Mouse (Mus musculus) forebrain, embryonic 16.5 days (tissue): Measurements from ENCODE around the gene Fam57a. TPM values are rescaled to one million over a fixed set of nuclear protein-coding genes. Genes with fewer than 3 reads are reported as not detected.
"Not testable (repeated sequence)": the region's sequence is repeated elsewhere in the genome, so short reads cannot be mapped to it uniquely, and the experiment has no call there.

Source experiments
- ATAC-seq: fragments of 200-750 bp; cut with Nextera tagmentation; 2 replicates; pipeline ENCODE4 v1.8.0; 2017; ENCODE audit warnings: mild to moderate bottlenecking, moderate library complexity
- H3K27ac ChIP-seq: fragments of 300-500 bp; sonication (generic); 2 replicates; pipeline ENCODE4 v1.5.1; 2014; ENCODE audit warnings: low read length, control low read depth
- H3K27me3 ChIP-seq: fragments of 300-500 bp; sonication (generic); replicated peaks from 2 replicates; pipeline ENCODE4 v1.6.1; 2014; ENCODE audit warnings: low read length; ENCODE audit not compliant: control insufficient read depth, insufficient read depth
- H3K36me3 ChIP-seq: fragments of 300-500 bp; sonication (generic); 2 replicates; pipeline ENCODE4 v1.6.1; 2014; ENCODE audit not compliant: control insufficient read depth, insufficient read depth
- H3K4me1 ChIP-seq: fragments of 300-500 bp; sonication (generic); replicated peaks from 2 replicates; pipeline ENCODE4 v1.6.1; 2014; ENCODE audit warnings: low read length; ENCODE audit not compliant: control insufficient read depth, insufficient read depth
- H3K4me2 ChIP-seq: fragments of 300-500 bp; sonication (generic); 2 replicates; pipeline ENCODE4 v1.6.1; 2014; ENCODE audit warnings: mild to moderate bottlenecking, low read length, control low read depth
- H3K4me3 ChIP-seq: fragments of 300-500 bp; sonication (generic); replicated peaks from 2 replicates; pipeline ENCODE4 v1.5.1; 2014; ENCODE audit warnings: mild to moderate bottlenecking, low read length, control low read depth
- H3K9ac ChIP-seq: fragments of 300-500 bp; sonication (generic); replicated peaks from 2 replicates; pipeline ENCODE4 v1.6.1; 2014; ENCODE audit warnings: low read depth, low read length, control low read depth
- H3K9me3 ChIP-seq: fragments of 300-500 bp; sonication (generic); 2 replicates; pipeline ENCODE4 v1.6.1; 2016; ENCODE audit warnings: low read length; ENCODE audit not compliant: control insufficient read depth
- WGBS: fragments of 180-500 bp; shearing (Covaris S2); extraction: QIAGEN DNeasy Blood & Tissue Kit; methylation state at CpG from one replicate; pipeline ENCODE4 v1.1.7; 2014; 5-methylcytosine and 5-hydroxymethylcytosine counted together
- polyA plus RNA-seq: library from polyadenylated mRNA; unstranded; fragments of >200 nt; fragmentation: Nextera tagmentation; extraction: Ambion mirVana; gene quantifications from 2 replicates; pipeline ENCODE4 v1.2.1, GENCODE M21; 2015

The Fam57a gene
- polyA plus RNA-seq, 1 experiment from 2014 or later = 22.3 TPM

DNA sequence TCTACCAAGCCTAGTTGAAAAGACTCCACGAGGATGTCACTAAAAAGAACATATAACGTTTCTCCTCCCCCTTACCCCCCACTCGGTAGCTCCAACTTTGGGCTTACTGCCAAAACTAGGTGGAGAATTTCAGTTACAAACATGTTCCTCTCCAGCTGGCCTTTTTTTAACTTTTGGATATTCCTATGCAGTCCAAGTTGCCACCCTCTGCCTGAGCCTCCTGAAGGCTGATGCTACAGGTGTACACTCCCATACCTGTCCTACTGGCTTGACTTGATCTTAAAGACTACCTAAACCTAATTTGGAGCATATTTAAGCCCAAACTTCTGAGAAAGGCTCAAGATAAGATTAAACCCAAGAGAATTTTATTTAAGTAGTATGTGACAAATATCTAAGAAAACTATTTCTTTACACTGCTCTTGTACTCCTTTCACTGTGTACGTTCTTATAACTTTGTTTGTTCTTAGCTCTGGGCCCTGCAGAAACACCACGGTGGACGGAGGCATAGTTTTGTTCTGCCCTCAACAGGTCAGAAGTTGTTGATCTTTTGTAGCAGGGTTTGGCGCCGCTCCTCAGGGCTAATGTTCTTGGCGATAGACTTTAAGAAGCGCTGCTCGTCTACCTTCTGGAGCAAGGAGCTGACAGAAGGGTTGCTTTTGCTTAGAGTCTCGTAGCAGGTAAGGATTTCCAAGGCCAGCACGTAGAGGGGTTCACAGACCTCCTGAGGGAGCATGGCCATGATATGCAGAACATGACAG, 30.9 kb downstream of the Fam57a start:
- H3K9me3 ChIP-seq = no peaks in the 10 kb centered on the region
- no peak overlapping the region for H3K4me2 ChIP-seq
- H3K9ac ChIP-seq = no peak overlapping the region
- no peak overlapping the region for H3K4me3 ChIP-seq
- H3K4me1 ChIP-seq = no peaks in the 10 kb centered on the region
- no peak for ATAC-seq
- 83% methylated on average over 13 of the region's 13 CpGs for WGBS
- peaks cover 30% of the 10 kb centered on the region for H3K36me3 ChIP-seq
- H3K27me3 ChIP-seq = no peaks in the 10 kb centered on the region
- H3K27ac ChIP-seq = no peak overlapping the region

DNA sequence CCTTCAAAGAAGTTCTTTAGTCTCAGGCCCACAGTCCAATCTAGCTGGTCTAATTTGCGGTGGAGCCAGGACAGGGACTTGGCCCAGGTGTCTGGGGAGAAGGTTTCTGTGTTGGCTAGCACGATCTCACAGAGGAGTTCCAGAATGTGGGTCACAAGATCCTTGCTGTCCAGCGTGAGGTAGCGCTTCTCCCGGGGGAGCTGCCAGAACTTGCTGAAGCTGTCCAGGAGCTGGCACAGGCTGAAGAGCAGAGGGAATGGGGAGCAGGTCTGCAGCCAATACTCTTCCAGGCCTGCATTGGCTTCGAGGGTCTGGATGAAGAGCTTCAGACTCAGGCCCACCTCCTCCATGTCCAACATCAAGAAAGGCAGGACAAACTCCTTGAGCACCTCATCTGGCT, 32.1 kb downstream of the Fam57a start:
- not testable (repeated sequence) for ATAC-seq, H3K4me2 ChIP-seq, H3K4me3 ChIP-seq, H3K9ac ChIP-seq, H3K9me3 ChIP-seq, H3K27ac ChIP-seq, H3K27me3 ChIP-seq, H3K4me1 ChIP-seq
- WGBS = 89% methylated on average over 5 of the region's 6 CpGs
- peaks cover 24% of the 10 kb centered on the region for H3K36me3 ChIP-seq

DNA sequence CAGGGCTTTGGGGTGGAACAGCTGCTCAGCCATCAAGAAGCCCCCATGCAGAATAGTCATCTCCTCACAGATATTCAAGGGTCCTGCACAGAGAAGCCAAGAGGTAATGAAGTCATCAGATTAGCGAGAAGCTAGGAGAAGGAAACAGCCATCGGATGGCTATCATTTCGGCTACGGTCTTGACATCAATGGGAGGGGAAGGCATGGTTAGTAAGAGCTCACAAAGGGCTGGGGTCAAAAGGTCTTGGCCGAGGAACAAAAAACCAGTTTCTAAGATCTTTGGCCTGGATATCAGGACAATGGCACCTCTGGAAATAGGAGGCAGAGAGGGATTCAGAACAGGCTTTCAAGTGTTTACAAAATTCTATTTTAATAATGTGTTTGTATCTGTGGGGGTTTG, 34.4 kb downstream of the Fam57a start:
- Histone ChIP-seq H3K4me1 (peaks cover 7% of the 10 kb centered on the region), H3K27me3 (no peaks in the 10 kb centered on the region), H3K4me3 (no peak overlapping the region), H3K9ac (no peak overlapping the region), H3K27ac (no peak overlapping the region), H3K9me3 (no peaks in the 10 kb centered on the region), H3K36me3 (peaks cover 6% of the 10 kb centered on the region; the same call in 1 of the 2 replicates), H3K4me2 (no peak overlapping the region)
- ATAC-seq = no peak
- WGBS = 30% methylated on average over 5 of the region's 5 CpGs

DNA sequence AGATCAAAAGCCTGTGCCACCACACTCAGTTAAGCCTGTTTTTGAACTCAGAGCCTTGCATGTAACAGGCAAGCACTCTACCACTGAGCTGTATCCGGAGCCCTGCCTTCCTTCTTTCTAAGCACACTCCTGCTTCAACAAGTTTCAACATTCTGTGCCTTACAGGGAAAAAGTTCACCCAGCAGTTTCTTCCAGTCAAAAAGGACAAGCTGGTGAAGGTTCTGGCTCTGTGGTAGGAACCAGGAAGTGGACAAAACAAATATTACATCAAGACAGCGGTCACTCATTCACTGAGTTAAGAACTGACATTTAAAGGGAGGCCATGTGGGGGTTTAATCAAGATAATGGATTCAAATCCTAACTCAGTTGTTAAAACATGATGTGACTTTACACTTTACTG, 35.5 kb downstream of the Fam57a start:
- ATAC-seq = no peak
- Histone ChIP-seq H3K4me1 (peaks cover 7% of the 10 kb centered on the region), H3K4me3 (no peak overlapping the region), H3K27me3 (no peaks in the 10 kb centered on the region), H3K4me2 (no peak overlapping the region), H3K36me3 (peaks cover 5% of the 10 kb centered on the region; the same call in 1 of the 2 replicates), H3K9ac (no peak overlapping the region), H3K9me3 (no peaks in the 10 kb centered on the region), H3K27ac (no peak overlapping the region)
- WGBS = 98% methylated on average over 2 of the region's 2 CpGs

DNA sequence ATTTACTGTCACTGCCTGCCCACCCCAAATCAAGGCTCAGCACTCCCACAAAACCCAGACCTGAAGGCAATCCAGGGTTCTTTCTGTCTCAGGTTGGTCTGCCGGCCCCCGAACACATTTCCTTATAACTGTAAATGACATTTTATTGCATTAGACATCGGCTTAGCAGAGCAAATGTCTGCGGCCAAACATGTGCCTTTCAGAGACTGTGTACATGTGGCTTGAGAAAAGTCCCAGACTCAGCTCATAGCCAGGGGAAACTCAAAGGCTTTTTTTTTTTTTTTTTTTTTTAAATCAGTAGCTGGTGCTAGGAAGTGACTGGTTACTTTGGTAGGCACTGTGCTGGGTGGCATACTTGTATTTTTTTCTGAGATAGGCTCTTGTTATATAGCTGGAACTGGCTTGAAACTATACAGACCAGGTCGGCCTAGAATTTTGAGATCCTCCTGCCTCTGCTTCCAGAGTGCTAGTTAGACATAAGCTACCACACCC, 36.6 kb downstream of the Fam57a start:
- ATAC-seq = no peak
- peaks cover 7% of the 10 kb centered on the region for H3K4me1 ChIP-seq
- H3K27ac ChIP-seq = no peak overlapping the region
- H3K9me3 ChIP-seq = no peaks in the 10 kb centered on the region
- peaks cover 5% of the 10 kb centered on the region; the same call in 1 of the 2 replicates for H3K36me3 ChIP-seq
- no peaks in the 10 kb centered on the region for H3K27me3 ChIP-seq
- H3K4me2 ChIP-seq = no peak overlapping the region; the same call in 1 of the 2 replicates
- 0 out of 2 replicates have a peak overlapping the region, but pooled peaks have one; percentile 89 for H3K4me3 ChIP-seq
- WGBS = 93% methylated on average over 5 of the region's 5 CpGs
- no peak overlapping the region for H3K9ac ChIP-seq

DNA sequence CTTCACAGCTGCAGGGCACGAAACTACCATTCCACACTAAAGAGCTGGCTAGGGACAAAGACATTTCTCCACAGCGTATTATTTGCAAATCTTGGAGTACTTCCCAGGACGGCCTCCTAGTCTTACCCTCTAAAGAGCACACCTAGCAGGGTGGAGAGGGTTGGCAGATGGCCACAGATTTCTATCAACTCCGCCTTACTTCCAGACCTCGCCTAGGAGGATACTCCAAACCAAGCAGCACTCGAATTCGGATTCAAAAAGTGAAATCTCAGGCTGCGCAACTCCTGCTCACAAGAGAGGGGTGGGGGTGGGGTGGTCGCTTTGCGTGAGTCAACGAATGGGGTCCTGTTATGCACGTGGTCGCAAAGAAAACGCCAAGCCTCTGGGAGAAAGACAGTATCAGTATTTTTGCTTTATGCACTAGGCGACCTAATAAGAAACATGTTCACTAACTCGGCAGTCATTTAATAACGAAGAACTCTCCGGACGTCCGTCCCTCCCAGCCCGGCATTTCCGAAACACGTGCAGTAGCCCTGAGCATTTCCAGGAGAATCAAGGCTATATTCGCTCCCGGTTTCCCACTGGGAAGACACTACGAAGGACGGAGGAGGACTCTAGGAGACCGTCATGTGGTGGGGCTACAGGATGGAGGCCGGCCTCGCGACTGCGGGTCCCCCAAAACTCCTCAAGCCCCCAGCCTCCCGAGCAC, 37.4 kb downstream of the Fam57a start:
- 2% methylated on average over 33 of the region's 33 CpGs for WGBS

DNA sequence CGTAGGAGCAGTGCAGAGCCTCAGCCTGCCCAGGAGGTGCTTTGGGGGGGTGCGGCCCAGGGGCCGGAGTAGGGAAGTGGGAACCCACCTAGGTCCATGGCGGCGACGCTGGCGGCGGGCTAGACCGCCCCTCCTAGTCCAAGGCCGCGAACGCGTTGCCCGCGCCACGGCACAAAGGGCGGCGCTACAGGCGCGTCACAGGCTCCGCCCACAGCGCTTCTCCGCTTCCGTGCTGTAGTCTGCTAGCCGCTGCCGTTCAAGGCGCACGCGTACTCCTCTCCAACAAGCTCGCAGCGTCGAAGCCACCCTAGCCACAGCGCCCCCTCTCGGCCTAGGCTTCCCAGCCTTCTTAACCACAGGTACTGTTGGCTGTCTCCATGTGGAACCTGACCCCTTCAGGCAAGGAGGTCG, 37.9 kb downstream of the Fam57a start, which contains the start of the genes Dbil5 and Gemin4:
Gene Dbil5 (plus strand): TSS at position 219 of the 411 bp plus-strand sequence.
Gene Gemin4 (minus strand): TSS at position 275 of the 411 bp plus-strand sequence.
- H3K27ac ChIP-seq = peak within 1 kb of the TSS; percentile 91
- H3K4me3 ChIP-seq = peak within 1 kb of the TSS; percentile 89
- H3K4me1 ChIP-seq = peaks cover 7% of the 10 kb centered on the region
- no peaks in the 10 kb centered on the region for H3K9me3 ChIP-seq
- under 1% methylated on average over 35 of the region's 35 CpGs for WGBS
- H3K36me3 ChIP-seq = peaks cover 8% of the 10 kb centered on the region; the same call in 1 of the 2 replicates
- no peaks in the 10 kb centered on the region for H3K27me3 ChIP-seq
- H3K4me2 ChIP-seq = peak within 1 kb of the TSS; percentile 74
- H3K9ac ChIP-seq = peak within 1 kb of the TSS; percentile 96
- peak; percentile 99 for ATAC-seq

More for the DNA sequence above, 37.4 kb downstream of the Fam57a start:
- H3K27ac ChIP-seq = peak overlapping the region; percentile 91
- H3K4me3 ChIP-seq = peak overlapping the region; percentile 89
- no peaks in the 10 kb centered on the region for H3K9me3 ChIP-seq
- peak overlapping the region; percentile 74 for H3K4me2 ChIP-seq
- peaks cover 5% of the 10 kb centered on the region; the same call in 1 of the 2 replicates for H3K36me3 ChIP-seq
- H3K9ac ChIP-seq = peak overlapping the region; percentile 96
- no peaks in the 10 kb centered on the region for H3K27me3 ChIP-seq
- peaks cover 7% of the 10 kb centered on the region for H3K4me1 ChIP-seq
- ATAC-seq = peak; percentile 51

DNA sequence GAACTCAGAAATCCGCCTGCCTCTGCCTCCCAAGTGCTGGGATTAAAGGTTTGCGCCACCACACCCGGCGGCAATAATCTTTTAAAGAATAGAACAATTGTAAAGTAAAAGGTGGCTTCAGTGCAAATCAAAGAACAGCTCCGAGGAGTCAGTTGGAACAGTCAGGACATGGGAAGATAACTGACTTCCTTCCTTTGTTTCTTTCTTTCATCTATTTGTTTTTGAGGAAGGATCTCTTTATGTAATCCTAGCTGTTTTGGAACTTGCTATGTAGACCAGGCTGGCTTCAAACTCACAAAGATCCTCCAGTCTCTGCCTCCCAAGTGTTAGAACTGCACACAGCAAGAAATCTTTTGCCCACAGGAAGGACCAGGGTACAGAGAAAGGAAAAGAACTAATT, 45.2 kb downstream of the Fam57a start:
- H3K9ac ChIP-seq = no peak overlapping the region
- H3K4me1 ChIP-seq = no peaks in the 10 kb centered on the region
- no peak overlapping the region for H3K4me3 ChIP-seq
- H3K27me3 ChIP-seq = no peaks in the 10 kb centered on the region
- H3K36me3 ChIP-seq = 0 out of 2 replicates have a peak, but pooled peaks cover 3% of the 10 kb centered on the region
- H3K4me2 ChIP-seq = no peak overlapping the region
- H3K9me3 ChIP-seq = no peaks in the 10 kb centered on the region
- ATAC-seq = no peak
- no peak overlapping the region for H3K27ac ChIP-seq
- 91% methylated on average over 5 of the region's 5 CpGs for WGBS

DNA sequence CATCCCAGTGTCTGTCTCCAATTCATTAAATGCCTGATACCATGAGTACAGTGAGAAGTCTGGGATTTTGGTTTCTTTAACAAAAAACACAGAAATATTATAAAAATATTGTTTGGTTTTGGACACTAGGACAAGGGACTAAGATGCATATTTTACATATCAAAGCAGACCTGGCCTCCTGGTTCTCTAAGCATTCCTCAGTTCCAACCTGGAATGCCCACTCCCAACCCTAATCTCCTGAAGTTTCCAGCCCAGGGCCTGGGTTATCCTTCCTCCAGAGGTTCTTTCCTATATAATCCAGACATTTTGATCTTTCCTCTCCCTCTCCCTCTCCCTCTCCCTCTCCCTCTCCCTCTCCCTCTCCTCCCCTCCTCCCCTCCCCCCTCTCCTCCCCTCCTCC, 45.6 kb downstream of the Fam57a start:
- Histone ChIP-seq H3K27ac (no peak overlapping the region), H3K4me3 (no peak overlapping the region), H3K9ac (no peak overlapping the region), H3K4me1 (no peaks in the 10 kb centered on the region), H3K36me3 (0 out of 2 replicates have a peak, but pooled peaks cover 3% of the 10 kb centered on the region), H3K9me3 (no peaks in the 10 kb centered on the region), H3K4me2 (no peak overlapping the region), H3K27me3 (no peaks in the 10 kb centered on the region)
- ATAC-seq = no peak
